Mouse (Mus musculus) small intestine, adult 2 months (tissue): ENCODE data around the gene Kdm6b.
"Not testable (repeated sequence)": the region's sequence is repeated elsewhere in the genome, so short reads cannot be mapped to it uniquely, and the experiment has no call there.

ENCODE experiments used
- CTCF ChIP-seq: fragments of 200-500 bp; IDR thresholded peaks from 2 replicates; pipeline ENCODE4 v1.5.1; 2012; ENCODE audit warnings: low read depth, mild to moderate bottlenecking, control low read depth, inconsistent platforms, low read length, moderate library complexity, mixed read lengths; ENCODE audit not compliant: insufficient replicate concordance, insufficient read length; ENCODE audit errors: extremely low read depth
- POLR2A ChIP-seq: fragments of 200-500 bp; IDR thresholded peaks from 2 replicates; pipeline ENCODE4 v1.6.1; 2012; ENCODE audit warnings: low read depth, mild to moderate bottlenecking, control low read depth, inconsistent platforms, low read length, moderate library complexity

DNA sequence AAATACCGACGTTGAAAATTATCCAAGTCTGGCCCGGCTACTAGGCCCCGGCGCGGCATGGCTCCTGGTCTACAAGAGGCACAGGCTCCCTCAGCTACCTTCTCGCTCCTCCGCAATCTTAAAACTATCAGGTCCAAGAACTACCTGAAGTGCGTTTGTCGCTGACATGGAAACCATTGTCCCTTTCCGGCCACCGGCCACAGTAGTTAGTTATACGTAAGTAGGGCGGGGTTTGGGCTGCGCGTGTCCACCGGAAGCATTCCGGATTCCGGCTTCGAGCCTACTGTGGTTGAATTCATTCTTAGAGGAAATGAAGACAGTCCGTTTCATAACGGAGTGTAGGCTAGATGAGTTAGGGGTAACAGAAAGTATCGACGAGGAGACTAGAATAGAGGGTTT lies 18.2 kb downstream of the Kdm6b start, which contains the start of the genes Naa38 and Cyb5d1:
- TF ChIP-seq CTCF, POLR2A: not testable (repeated sequence)
